Mouse (Mus musculus) bone marrow, adult 2 months (tissue): Measurements from ENCODE around the gene Lca5.
A peak's percentile ranks its signal among the peaks of the same experiment; 100 is the strongest.

Experiments
- CTCF ChIP-seq: fragments of 200-500 bp; IDR thresholded peaks from 2 replicates; pipeline ENCODE4 v1.5.1; 2011; ENCODE audit warnings: low read length, control low read depth; ENCODE audit not compliant: control insufficient read depth, insufficient read depth
- POLR2A ChIP-seq: fragments of 200-500 bp; IDR thresholded peaks from 2 replicates; pipeline ENCODE4 v1.6.1; 2011; ENCODE audit warnings: low read depth, mild to moderate bottlenecking, control low read depth, low read length, borderline replicate concordance; ENCODE audit not compliant: control insufficient read depth

GRCm38 (mm10) chr9:83447771-83448170 lies 6.8 kb upstream of the Lca5 start:
- TF ChIP-seq CTCF: no peak
- peak; percentile 46; the same call in 1 of the 2 replicates for TF ChIP-seq POLR2A
